Mouse (Mus musculus): ENCODE results near the gene Prkci. TPM values are rescaled to one million over a fixed set of nuclear protein-coding genes. Genes with fewer than 3 reads are reported as not detected.

The Prkci gene
- polyA plus RNA-seq, 1 experiment from 2014 or later = 23.6 TPM

DNA sequence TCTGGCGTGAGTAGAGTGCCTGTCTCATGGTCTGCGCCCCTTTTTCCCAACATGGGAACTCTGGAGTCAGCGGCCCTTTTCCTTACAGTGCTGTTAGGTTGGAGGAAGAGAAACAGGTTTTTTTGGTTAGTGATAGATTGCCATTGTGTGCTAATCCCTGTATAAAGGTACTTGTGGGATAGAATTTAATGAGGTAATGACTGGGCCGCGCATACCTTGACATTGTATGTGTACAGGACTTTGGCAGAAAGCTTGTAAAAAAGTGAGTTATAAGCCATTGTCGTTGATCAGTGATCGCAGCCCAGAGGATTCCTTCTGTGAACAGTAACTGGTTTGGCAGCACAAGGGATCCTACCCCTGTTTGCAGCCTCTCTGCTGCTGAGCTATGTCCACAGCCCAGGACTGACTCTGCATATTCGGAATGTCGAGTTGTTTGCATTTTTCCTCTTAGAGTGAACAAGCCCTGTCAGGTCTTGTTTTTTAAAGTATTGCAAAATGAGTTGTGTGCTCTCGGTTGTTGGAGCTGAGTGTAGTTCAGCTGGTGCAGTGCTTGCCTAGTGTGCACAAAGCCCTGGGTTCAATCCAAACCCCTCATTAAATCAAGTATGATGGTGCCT lies 4.0 kb downstream of the Prkci start:
- Histone ChIP-seq H3K36me3 (peaks cover 3% of the 10 kb centered on the region; the same call in 1 of the 2 replicates), H3K27me3 (no peaks in the 10 kb centered on the region), H3K4me2 (replicated peaks) (no peak overlapping the region), H3K4me1 (replicated peaks) (peaks cover 17% of the 10 kb centered on the region), H3K4me3 (replicated peaks) (no peak overlapping the region), H3K27ac (no peak overlapping the region), H3K9me3 (no peaks in the 10 kb centered on the region), H3K9ac (replicated peaks) (no peak overlapping the region)
- WGBS = 64% methylated on average over 10 of the region's 10 CpGs
- no peak for ATAC-seq

DNA sequence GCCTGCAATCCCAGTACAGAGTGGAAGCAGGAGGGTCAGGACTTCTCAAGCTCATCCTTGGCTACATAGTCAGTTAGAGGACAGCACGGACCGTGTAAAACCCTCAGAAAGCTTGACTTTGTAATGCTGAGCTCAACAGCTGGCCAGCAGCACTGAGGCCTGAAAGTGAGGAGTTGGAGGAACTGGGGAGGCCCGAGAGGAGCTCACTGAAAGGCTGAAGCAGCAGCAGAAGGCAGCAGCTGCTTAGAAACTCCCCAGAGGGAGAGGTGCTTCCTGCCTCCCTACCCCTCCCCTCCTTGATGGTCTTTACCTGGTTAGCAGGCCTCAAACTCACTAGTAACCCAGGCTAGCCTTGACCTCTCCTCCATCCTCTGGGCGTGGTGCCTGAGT lies 4.5 kb downstream of the Prkci start:
- 41% methylated on average over 4 of the region's 4 CpGs for WGBS
- Histone ChIP-seq H3K9me3 (no peaks in the 10 kb centered on the region), H3K4me2 (replicated peaks) (no peak overlapping the region), H3K27ac (no peak overlapping the region), H3K4me1 (replicated peaks) (peaks cover 14% of the 10 kb centered on the region), H3K9ac (replicated peaks) (no peak overlapping the region), H3K27me3 (no peaks in the 10 kb centered on the region), H3K4me3 (replicated peaks) (no peak overlapping the region), H3K36me3 (peaks cover 3% of the 10 kb centered on the region; the same call in 1 of the 2 replicates)
- ATAC-seq = no peak

DNA sequence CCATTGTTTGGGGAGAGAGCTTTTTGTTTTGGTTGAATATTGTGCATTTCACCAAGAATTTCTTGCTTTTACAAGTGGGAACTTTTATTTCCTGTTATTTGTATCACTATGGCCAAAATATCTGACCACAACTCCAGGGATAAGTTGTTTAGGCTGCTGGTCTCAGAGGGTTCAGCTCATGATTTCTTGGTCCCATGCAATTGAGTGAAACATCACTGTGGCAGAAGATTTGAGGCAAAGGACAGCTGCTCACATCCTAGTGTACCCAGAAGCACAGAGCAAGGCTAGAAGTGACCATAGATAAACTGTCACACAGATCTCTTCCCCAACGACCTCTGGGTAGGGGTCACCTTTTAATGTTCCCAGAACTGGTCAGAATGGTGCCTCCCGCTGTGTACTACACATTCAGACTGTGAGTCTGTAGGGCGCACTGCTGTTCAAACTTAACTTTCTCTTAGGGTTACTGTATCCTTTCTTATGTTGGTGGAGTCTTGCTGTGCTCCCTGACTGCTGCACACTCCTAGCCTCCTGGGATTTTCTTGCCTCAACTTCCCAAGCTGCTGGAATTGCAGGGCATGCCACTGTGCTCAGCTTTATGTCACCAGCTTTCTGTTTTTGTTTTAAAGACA lies 5.6 kb downstream of the Prkci start:
- no peak overlapping the region for H3K4me3 ChIP-seq (replicated peaks)
- H3K27me3 ChIP-seq = no peaks in the 10 kb centered on the region
- H3K36me3 ChIP-seq = peaks cover 3% of the 10 kb centered on the region; the same call in 1 of the 2 replicates
- no peak overlapping the region for H3K9ac ChIP-seq (replicated peaks)
- ATAC-seq = no peak
- WGBS = 61% methylated on average over 3 of the region's 3 CpGs
- H3K4me1 ChIP-seq (replicated peaks) = peaks cover 13% of the 10 kb centered on the region
- H3K27ac ChIP-seq = no peak overlapping the region
- no peak overlapping the region for H3K4me2 ChIP-seq (replicated peaks)
- H3K9me3 ChIP-seq = no peaks in the 10 kb centered on the region

DNA sequence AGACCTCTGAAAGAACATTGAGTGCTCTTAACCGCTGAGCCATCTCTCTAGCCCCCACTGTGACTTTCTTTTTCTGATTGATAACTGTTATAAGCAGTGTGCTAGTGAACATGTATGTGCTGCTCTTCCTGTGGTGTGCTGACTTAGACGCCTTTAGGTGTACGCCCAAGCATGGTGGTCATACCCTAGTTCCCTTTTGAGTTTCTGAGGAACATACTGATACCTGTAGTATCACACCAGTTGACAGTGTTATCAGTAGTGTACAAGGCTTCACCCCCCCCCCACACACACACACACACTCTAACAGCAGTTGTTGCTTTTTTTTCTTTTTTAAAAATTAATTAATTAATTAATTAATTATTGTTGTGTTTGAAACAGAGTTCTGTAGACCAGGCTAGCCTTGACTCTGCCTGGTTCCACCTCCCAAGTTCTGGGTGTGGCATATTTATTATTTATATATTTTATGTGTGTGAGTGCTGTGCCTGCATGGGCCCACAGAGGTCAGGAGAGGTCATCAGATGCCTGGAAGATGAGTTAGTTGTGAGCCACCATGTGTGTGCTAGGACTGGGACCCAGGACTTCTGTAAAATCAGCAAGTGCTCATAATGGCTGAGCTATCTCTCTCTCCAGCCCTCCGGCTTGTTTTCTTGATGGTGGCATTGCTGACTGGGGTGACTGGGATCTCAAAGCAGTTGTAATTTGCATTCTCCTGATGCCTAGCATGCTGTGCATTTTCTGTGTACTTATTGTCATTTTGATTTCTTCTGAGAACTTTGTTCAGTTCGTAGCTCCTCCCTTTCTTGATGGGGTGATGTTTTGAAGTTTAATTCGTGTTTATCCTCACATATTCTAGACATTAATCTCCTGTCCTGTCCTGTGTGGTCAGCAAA lies 9.0 kb downstream of the Prkci start:
- H3K4me2 ChIP-seq (replicated peaks) = no peak overlapping the region
- H3K4me1 ChIP-seq (replicated peaks) = peaks cover 4% of the 10 kb centered on the region
- no peak overlapping the region for H3K9ac ChIP-seq (replicated peaks)
- WGBS = 73% methylated on average over 6 of the region's 6 CpGs
- ATAC-seq = 0 out of 2 replicates have a peak, but pooled peaks have one; percentile 11
- H3K27ac ChIP-seq = no peak overlapping the region
- no peaks in the 10 kb centered on the region for H3K27me3 ChIP-seq
- H3K9me3 ChIP-seq = no peaks in the 10 kb centered on the region
- H3K36me3 ChIP-seq = peaks cover 3% of the 10 kb centered on the region; the same call in 1 of the 2 replicates
- no peak overlapping the region for H3K4me3 ChIP-seq (replicated peaks)

DNA sequence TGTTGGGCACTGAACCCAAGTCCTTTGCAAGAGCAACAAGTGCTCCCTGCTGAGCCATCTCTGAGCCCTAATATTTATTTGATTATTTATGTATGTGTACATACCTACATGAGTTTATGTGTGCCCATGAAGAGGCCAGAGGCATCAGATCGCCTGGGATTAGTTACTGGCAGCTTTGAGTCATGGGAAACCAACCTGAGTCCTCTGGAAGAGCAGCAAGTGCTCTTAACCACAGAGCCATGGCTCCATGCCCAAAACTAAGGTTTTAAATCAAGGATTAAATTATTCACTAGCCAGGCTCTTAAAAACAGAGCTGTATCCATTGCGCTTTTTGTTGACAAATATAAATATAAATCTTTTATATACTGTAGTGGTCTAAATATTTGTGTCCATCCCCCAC lies 18.8 kb downstream of the Prkci start:
- no peaks in the 10 kb centered on the region for H3K27me3 ChIP-seq
- no peak overlapping the region for H3K4me2 ChIP-seq (replicated peaks)
- no peaks in the 10 kb centered on the region for H3K36me3 ChIP-seq
- peaks cover 15% of the 10 kb centered on the region for H3K4me1 ChIP-seq (replicated peaks)
- H3K9me3 ChIP-seq = no peaks in the 10 kb centered on the region
- no peak overlapping the region for H3K9ac ChIP-seq (replicated peaks)
- WGBS = 87% methylated on average over 2 of the region's 2 CpGs
- no peak overlapping the region for H3K27ac ChIP-seq
- no peak overlapping the region for H3K4me3 ChIP-seq (replicated peaks)
- ATAC-seq = no peak

DNA sequence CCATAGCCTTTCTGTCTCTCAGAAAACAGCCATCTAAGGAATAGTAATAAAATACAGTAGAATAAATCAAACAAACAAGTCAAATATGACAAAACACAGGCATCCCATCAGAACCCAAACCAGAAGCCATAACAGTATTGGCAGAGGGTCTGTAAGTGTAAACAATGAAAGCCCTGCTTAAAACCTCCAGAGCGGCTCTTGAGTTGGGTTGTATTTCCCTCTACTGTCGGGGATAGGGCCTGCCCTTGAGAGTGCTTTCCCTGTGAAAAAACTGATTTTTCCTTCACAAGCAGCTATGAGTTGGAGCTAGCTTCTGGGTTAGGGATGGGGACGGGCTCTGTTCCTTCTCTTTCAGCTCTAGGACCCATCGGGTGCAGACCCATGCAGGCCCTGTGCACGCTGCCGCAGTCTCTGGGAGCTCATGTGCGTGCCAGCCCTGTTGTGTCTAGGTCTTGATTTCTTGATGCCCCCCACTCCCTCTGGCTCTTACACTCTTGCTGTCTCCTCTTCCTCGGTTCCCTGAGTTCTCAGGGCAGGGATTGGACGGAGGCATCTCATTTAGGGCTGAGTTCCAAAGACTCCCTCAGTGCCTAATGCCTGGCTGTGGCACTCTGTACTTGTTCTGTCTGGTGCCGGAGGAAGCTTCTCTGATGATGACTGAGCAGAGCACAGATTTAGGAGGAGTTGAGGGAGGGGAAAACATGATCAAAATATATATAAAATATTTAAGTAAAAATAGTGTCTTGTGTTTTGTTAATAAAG lies 20.3 kb downstream of the Prkci start:
- ATAC-seq = no peak
- H3K36me3 ChIP-seq = 0 out of 2 replicates have a peak, but pooled peaks cover 4% of the 10 kb centered on the region
- peaks cover 15% of the 10 kb centered on the region for H3K4me1 ChIP-seq (replicated peaks)
- H3K4me3 ChIP-seq (replicated peaks) = no peak overlapping the region
- no peaks in the 10 kb centered on the region for H3K27me3 ChIP-seq
- no peak overlapping the region for H3K27ac ChIP-seq
- H3K4me2 ChIP-seq (replicated peaks) = no peak overlapping the region
- H3K9ac ChIP-seq (replicated peaks) = no peak overlapping the region
- H3K9me3 ChIP-seq = no peaks in the 10 kb centered on the region
- WGBS = 79% methylated on average over 10 of the region's 10 CpGs

DNA sequence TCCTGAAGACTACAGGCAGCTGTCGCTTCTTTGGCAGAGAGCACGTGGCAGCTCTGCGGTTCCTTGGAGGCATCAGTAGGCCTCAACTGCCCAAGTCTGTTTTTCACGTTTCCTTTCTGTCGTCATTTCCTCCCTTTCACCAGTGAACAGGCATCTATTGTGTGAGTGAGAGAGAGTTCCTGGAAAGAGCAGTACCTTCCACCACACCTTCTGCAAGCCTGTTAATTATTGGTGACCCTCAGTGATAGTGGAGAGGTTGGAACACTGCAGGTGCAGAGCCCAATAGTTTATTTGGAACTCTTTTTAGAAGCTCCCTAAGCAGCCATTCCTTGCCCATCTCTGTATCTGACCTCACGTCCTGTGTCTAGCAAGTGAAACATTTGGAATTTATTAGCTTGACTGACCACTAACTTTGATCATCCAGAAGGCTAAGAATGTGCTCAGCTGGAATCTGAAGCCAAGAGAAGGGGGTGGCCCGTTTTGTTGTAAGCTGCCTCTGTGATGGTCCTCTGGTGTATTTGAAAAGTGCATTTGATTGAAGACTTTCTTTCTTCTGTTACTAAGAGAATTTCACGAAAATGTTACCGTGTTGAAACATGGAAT lies 21.1 kb downstream of the Prkci start:
- Histone ChIP-seq H3K27ac (no peak overlapping the region), H3K27me3 (no peaks in the 10 kb centered on the region), H3K9me3 (no peaks in the 10 kb centered on the region), H3K4me2 (replicated peaks) (no peak overlapping the region), H3K4me1 (replicated peaks) (peaks cover 15% of the 10 kb centered on the region), H3K4me3 (replicated peaks) (no peak overlapping the region), H3K36me3 (0 out of 2 replicates have a peak, but pooled peaks cover 4% of the 10 kb centered on the region), H3K9ac (replicated peaks) (no peak overlapping the region)
- ATAC-seq = no peak
- 50% methylated on average over 9 of the region's 9 CpGs for WGBS

DNA sequence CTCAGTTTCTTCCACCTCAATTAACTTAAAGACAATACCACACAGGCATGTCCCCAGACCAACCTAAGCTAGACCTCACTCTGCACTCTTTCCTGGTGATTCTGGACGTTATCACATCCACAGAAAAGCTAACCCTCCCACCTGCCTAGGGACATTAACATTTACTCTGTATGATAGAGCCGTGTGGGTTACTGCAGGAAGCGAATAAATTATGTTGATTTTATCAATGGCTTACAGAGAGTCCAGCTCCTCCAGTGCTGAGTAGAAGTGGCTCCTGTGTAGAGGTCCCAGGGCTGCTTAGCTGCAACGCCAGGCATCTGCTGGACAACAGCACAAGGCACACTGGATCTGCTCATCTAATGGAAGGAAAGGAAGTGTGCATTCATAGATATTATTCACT lies 22.1 kb downstream of the Prkci start:
- Histone ChIP-seq H3K9ac (replicated peaks) (no peak overlapping the region), H3K4me1 (replicated peaks) (peaks cover 15% of the 10 kb centered on the region), H3K27me3 (no peaks in the 10 kb centered on the region), H3K9me3 (no peaks in the 10 kb centered on the region), H3K36me3 (0 out of 2 replicates have a peak, but pooled peaks cover 4% of the 10 kb centered on the region), H3K4me2 (replicated peaks) (no peak overlapping the region), H3K27ac (no peak overlapping the region), H3K4me3 (replicated peaks) (no peak overlapping the region)
- ATAC-seq = peak; percentile 71
- WGBS = 30% methylated on average over 4 of the region's 4 CpGs

DNA sequence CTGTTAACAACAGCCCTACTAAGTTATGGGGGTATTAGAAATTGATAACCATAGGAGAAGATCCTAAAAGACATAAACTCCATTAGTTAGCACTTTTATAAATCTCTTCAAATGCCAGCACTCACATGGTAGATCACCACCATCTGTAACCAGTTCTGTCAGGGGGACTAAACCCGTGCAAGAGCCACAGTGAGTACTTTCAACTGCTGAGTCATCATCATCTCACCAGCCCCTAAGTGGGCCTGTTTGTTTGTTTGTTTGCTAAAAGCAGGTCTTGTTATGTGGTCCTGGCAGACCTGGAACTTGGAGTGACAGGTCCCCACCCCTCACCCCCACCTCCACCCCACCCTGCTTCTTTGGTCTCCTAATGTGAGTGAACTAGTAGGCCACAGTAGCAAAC lies 23.7 kb downstream of the Prkci start:
- no peaks in the 10 kb centered on the region for H3K27me3 ChIP-seq
- H3K4me1 ChIP-seq (replicated peaks) = peaks cover 15% of the 10 kb centered on the region
- 94% methylated on average over 1 of the region's 1 CpGs for WGBS
- ATAC-seq = no peak
- no peaks in the 10 kb centered on the region for H3K9me3 ChIP-seq
- 0 out of 2 replicates have a peak, but pooled peaks cover 4% of the 10 kb centered on the region for H3K36me3 ChIP-seq
- H3K4me3 ChIP-seq (replicated peaks) = no peak overlapping the region
- no peak overlapping the region for H3K4me2 ChIP-seq (replicated peaks)
- H3K27ac ChIP-seq = no peak overlapping the region
- no peak overlapping the region for H3K9ac ChIP-seq (replicated peaks)

DNA sequence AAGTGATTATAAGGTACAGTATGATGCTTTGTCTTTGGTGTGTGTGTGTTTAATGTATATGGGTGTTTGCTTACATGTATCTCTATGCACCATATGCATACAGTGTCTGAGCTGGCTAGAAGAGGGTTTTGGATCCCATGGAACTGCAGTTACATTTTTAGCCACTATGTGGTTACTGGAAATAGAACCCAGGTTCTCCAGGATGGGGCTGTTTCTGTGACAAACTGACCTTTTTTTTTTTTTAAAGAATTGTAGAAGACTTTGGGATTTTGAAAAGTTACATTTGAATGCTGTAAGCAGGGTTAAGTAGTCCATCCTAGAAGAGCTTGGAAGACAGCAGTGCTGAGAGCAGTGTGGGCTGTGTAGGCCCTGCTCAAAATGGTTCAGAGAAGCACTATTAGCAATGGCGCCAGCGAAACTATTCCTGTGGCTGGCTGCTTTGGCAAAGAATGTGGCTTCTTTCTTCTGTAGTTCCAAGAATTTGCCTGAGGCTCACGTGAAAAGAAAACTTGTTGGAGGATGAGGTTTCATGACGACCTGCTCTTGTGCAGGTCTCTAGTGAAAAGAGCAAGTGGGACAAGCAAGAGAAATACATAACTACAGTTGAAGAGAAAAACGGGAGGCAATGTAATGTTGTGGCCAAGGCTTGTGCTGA lies 24.4 kb downstream of the Prkci start:
- no peak overlapping the region for H3K27ac ChIP-seq
- no peak for ATAC-seq
- 96% methylated on average over 5 of the region's 5 CpGs for WGBS

DNA sequence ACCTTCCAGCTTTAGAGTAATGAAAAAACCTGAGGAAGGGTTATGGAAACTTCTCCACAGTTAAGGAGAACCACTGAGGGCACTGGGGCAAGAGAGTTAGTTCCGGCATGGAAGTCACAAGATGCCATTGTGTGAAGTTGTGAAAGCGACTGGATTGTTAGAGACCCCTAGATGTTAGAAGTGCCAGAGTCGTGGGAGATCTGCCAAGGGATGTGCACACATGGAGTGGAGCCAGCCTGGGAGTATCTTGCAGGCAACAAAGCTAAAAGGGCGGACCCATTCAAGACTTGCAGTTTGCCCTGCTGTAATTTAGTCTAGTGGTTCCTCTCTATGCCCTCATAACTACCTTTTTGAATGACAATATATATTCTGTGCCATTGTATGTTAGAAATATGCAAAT lies 25.1 kb downstream of the Prkci start:
- no peak overlapping the region for H3K4me3 ChIP-seq (replicated peaks)
- ATAC-seq = no peak
- H3K36me3 ChIP-seq = 0 out of 2 replicates have a peak, but pooled peaks cover 4% of the 10 kb centered on the region
- no peak overlapping the region for H3K4me2 ChIP-seq (replicated peaks)
- H3K27ac ChIP-seq = no peak overlapping the region
- H3K9ac ChIP-seq (replicated peaks) = no peak overlapping the region
- no peaks in the 10 kb centered on the region for H3K9me3 ChIP-seq
- 88% methylated on average over 4 of the region's 4 CpGs for WGBS
- no peaks in the 10 kb centered on the region for H3K27me3 ChIP-seq
- peaks cover 15% of the 10 kb centered on the region for H3K4me1 ChIP-seq (replicated peaks)

More for the DNA sequence above, 24.4 kb downstream of the Prkci start:
- Histone ChIP-seq H3K9me3 (no peaks in the 10 kb centered on the region), H3K27me3 (no peaks in the 10 kb centered on the region), H3K9ac (replicated peaks) (no peak overlapping the region), H3K36me3 (0 out of 2 replicates have a peak, but pooled peaks cover 4% of the 10 kb centered on the region), H3K4me1 (replicated peaks) (peaks cover 15% of the 10 kb centered on the region), H3K4me2 (replicated peaks) (no peak overlapping the region), H3K4me3 (replicated peaks) (no peak overlapping the region)

Data from midbrain, embryonic 13.5 days (tissue).